Mouse (Mus musculus): ENCODE data around the gene Ran. TPM values are rescaled to one million over a fixed set of nuclear protein-coding genes. Genes with fewer than 3 reads are reported as not detected.

Gene Ran
- polyA plus RNA-seq, 2 experiments, result 266 to 476 TPM

DNA sequence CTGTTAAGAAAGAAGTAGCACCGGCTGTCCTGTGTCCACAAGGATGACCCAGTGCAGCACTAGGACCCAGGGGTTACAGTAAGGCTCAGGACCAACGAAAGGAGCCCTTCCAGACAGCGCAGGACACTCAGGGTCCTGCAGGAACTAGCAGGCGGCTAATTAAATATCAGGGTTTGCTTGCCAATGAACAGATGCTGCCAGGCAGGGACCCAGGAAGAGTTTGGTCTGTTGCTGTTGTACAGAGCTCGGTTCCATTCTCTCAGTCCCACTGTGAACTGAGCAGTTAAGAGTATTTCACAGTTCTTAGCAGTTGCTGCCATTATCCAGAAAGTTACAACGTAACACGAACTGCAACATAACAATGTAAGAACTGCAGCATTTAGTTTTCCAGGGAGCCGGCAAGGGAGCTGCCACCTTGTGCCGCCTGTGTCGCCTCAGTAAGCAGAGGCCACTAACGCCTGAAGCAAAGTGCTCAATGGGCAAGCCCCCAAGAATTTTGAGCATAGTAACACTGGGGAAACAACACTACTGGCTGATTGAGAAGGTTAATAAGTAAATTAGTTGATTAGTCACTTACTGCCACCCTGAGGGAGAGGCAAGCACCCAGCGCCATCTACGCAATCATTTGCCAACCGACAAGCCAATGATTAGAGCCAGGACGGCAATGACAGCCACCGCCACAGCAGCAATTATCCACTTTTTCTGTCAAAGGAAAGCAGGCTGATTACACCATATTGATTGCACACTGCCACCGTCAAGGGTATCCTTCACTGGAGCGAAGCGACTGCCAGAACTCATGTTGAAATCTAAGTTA is 32.5 kb upstream of the Ran start:
- no peak for TF ChIP-seq POLR2A (IDR thresholded peaks at IDR 0.05; ENCODE audit: borderline replicate concordance, extremely low read depth, insufficient read depth, insufficient read length)
- Histone ChIP-seq H3K4me2 (replicated peaks; ENCODE audit: low read depth, low read length, severe bottlenecking) (no peak overlapping the region), H3K4me1 (ENCODE audit: control insufficient read depth, insufficient read depth, low read length) (no peaks in the 10 kb centered on the region), H3K9me3 (ENCODE audit: control insufficient read depth, low read length) (no peaks in the 10 kb centered on the region), H3K9ac (ENCODE audit: low read depth, low read length, severe bottlenecking) (no peak overlapping the region), H3K4me3 (replicated peaks; ENCODE audit: low read length) (no peak overlapping the region), H3K36me3 (ENCODE audit: control insufficient read depth, insufficient read depth, low read length) (peaks cover 45% of the 10 kb centered on the region), H3K27ac (replicated peaks; ENCODE audit: low read depth, low read length) (no peak overlapping the region), H3K27me3 (ENCODE audit: control insufficient read depth, insufficient read depth, low read length) (no peaks in the 10 kb centered on the region)
- ATAC-seq (ENCODE audit: low FRiP score, low read depth) (no peak), DNase-seq (ENCODE audit: low spot score) (no peak)
- WGBS, result 79% methylated on average over 19 of the region's 19 CpGs

DNA sequence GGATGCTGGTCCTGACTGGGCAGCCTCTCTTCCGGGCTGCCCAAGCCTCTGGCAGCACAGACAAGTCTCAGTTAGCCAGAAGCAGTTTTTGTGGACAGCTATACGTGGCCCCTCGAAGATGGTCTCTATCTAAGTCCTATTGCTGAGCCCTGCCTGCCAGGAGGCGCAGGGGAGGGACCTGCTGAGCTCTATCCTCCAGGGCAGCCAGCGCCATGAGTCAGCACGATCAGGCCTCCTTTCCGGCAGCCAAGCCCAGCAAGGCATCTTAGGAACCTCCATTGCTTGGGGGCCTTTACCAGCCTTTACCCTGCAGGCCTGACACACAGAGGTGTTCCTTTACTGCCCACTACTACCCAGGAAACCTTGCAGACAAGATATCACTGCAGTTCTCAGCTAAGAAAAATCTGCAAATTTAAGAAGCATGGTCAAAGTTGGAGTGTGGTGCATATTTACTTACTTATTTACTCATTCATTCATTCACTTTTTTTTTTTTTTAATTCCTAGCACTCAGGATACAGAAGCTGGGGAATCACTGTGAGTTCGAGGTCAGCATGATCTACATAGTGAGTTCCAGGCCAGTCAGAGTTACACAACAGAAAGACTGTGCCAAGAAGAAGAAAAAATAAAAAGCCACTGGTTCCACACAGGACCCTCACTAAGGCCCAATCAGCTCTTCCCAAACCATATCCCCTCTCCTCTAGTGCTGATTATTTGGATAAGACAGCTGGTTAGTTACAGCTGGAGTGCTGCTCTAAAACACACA is 19.0 kb upstream of the Ran start:
- Histone ChIP-seq H3K27me3 (ENCODE audit: control insufficient read depth, insufficient read depth, low read length) (no peaks in the 10 kb centered on the region), H3K9me3 (ENCODE audit: control insufficient read depth, low read length) (no peaks in the 10 kb centered on the region), H3K4me1 (ENCODE audit: control insufficient read depth, insufficient read depth, low read length) (no peaks in the 10 kb centered on the region), H3K4me3 (replicated peaks; ENCODE audit: low read length) (no peak overlapping the region), H3K4me2 (replicated peaks; ENCODE audit: low read depth, low read length, severe bottlenecking) (no peak overlapping the region), H3K27ac (replicated peaks; ENCODE audit: low read depth, low read length) (no peak overlapping the region), H3K9ac (ENCODE audit: low read depth, low read length, severe bottlenecking) (no peak overlapping the region), H3K36me3 (ENCODE audit: control insufficient read depth, insufficient read depth, low read length) (peaks cover 7% of the 10 kb centered on the region; the same call in 1 of the 2 replicates)
- ATAC-seq (ENCODE audit: low FRiP score, low read depth) (no peak), DNase-seq (ENCODE audit: low spot score) (no peak)
- TF ChIP-seq POLR2A (IDR thresholded peaks at IDR 0.05; ENCODE audit: borderline replicate concordance, extremely low read depth, insufficient read depth, insufficient read length), result no peak
- 62% methylated on average over 8 of the region's 8 CpGs for WGBS

DNA sequence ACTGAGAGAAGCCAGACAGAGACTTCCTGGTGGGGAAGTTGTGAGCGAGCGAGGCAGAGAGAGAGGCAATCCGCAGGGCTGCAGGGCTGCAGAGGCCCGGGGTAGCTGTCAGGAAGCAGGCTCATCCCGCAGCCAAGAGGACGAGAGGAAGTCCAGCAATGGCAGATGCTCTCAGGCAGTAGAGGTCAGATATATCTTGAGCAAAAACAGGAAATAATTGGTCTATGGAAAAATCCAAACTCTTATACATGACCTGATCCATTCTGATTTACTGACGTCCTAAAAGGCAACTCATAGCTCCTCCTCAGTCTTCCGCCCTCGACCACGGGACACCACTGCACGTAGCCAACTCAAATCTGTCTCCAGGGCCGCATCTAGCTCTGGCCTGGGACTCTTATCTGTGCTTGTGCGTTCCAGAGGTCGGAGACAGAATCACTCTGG is 17.3 kb upstream of the Ran start:
- Histone ChIP-seq H3K9ac (ENCODE audit: low read depth, low read length, severe bottlenecking) (no peak overlapping the region), H3K4me3 (replicated peaks; ENCODE audit: low read length) (no peak overlapping the region), H3K4me2 (replicated peaks; ENCODE audit: low read depth, low read length, severe bottlenecking) (no peak overlapping the region), H3K27me3 (ENCODE audit: control insufficient read depth, insufficient read depth, low read length) (no peaks in the 10 kb centered on the region), H3K4me1 (ENCODE audit: control insufficient read depth, insufficient read depth, low read length) (peaks cover 7% of the 10 kb centered on the region), H3K36me3 (ENCODE audit: control insufficient read depth, insufficient read depth, low read length) (peaks cover 7% of the 10 kb centered on the region; the same call in 1 of the 2 replicates), H3K9me3 (ENCODE audit: control insufficient read depth, low read length) (no peaks in the 10 kb centered on the region), H3K27ac (replicated peaks; ENCODE audit: low read depth, low read length) (no peak overlapping the region)
- WGBS, result 64% methylated on average over 14 of the region's 14 CpGs
- ATAC-seq (ENCODE audit: low FRiP score, low read depth) (no peak), DNase-seq (ENCODE audit: low spot score) (no peak)
- no peak for TF ChIP-seq POLR2A (IDR thresholded peaks at IDR 0.05; ENCODE audit: borderline replicate concordance, extremely low read depth, insufficient read depth, insufficient read length)

DNA sequence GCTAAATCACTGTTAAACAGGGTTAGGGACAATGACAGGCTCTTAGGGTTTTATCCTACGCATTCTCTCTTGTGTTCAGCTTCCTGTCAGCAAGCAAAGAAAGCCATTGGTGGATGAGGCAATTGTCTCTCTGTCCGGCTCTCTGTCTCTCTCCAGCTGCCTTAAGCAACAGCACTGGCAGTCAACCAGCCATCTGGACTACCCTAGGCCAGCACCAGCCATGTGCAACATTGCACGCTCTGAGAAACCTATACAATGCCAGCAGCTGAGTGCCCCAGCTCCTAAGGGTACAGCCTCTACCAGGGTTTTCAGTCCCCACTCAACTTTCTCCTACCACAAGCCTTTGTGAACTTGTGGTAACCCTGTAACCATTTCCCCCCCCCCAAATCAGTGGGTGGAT is 14.5 kb upstream of the Ran start:
- Histone ChIP-seq H3K4me2 (replicated peaks; ENCODE audit: low read depth, low read length, severe bottlenecking) (no peak overlapping the region), H3K27me3 (ENCODE audit: control insufficient read depth, insufficient read depth, low read length) (no peaks in the 10 kb centered on the region), H3K36me3 (ENCODE audit: control insufficient read depth, insufficient read depth, low read length) (no peaks in the 10 kb centered on the region), H3K9me3 (ENCODE audit: control insufficient read depth, low read length) (no peaks in the 10 kb centered on the region), H3K27ac (replicated peaks; ENCODE audit: low read depth, low read length) (no peak overlapping the region), H3K4me1 (ENCODE audit: control insufficient read depth, insufficient read depth, low read length) (peaks cover 9% of the 10 kb centered on the region), H3K9ac (ENCODE audit: low read depth, low read length, severe bottlenecking) (no peak overlapping the region), H3K4me3 (replicated peaks; ENCODE audit: low read length) (no peak overlapping the region)
- ATAC-seq (ENCODE audit: low FRiP score, low read depth) (no peak), DNase-seq (ENCODE audit: low spot score) (no peak)
- WGBS, result 92% methylated on average over 3 of the region's 3 CpGs
- TF ChIP-seq POLR2A (IDR thresholded peaks at IDR 0.05; ENCODE audit: borderline replicate concordance, extremely low read depth, insufficient read depth, insufficient read length), result no peak

DNA sequence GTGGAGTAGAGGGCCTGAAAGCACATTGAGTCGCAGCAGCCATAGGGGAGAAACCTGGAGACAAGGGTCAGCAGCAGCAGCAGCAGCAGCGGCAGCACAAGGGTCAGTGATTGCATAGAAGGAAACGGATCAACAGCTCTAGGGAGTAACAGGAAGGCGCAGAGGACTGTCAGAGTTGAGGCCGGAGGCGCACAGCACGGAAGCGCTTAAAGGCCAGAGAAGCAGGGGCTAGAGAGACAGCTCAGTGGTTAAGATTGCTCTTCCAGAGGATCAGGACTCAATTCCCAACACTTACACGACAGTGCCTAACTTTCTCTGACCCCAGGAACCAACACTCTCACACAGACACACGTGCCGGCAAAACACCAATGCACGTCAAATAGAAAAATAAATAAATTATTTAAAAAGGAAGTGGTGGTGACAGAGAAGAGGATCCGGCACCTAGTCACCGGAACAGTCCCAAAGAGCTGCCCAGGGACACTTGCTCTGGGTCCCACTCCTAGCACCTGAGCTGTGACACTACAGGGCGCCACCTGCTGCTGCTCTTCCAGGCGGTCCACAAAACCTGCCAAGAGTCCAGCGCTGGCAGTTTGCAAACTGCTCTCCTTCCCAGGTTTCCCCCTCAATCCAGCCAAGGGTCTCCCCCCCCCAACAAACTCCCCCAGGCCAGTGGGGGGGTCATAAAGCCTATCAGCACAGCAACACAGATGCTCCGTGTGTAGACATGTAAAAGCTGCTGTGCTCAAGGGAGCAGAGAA is 13.7 kb upstream of the Ran start:
- ATAC-seq (ENCODE audit: low FRiP score, low read depth) (no peak), DNase-seq (ENCODE audit: low spot score) (no peak)
- Histone ChIP-seq H3K36me3 (ENCODE audit: control insufficient read depth, insufficient read depth, low read length) (no peaks in the 10 kb centered on the region), H3K4me2 (replicated peaks; ENCODE audit: low read depth, low read length, severe bottlenecking) (no peak overlapping the region), H3K27ac (replicated peaks; ENCODE audit: low read depth, low read length) (no peak overlapping the region), H3K4me1 (ENCODE audit: control insufficient read depth, insufficient read depth, low read length) (peaks cover 9% of the 10 kb centered on the region), H3K4me3 (replicated peaks; ENCODE audit: low read length) (no peak overlapping the region), H3K9me3 (ENCODE audit: control insufficient read depth, low read length) (no peaks in the 10 kb centered on the region), H3K27me3 (ENCODE audit: control insufficient read depth, insufficient read depth, low read length) (no peaks in the 10 kb centered on the region), H3K9ac (ENCODE audit: low read depth, low read length, severe bottlenecking) (no peak overlapping the region)
- TF ChIP-seq POLR2A (IDR thresholded peaks at IDR 0.05; ENCODE audit: borderline replicate concordance, extremely low read depth, insufficient read depth, insufficient read length), result no peak
- 76% methylated on average over 18 of the region's 18 CpGs for WGBS
